Mouse (Mus musculus) neural tube, embryonic 11.5 days (tissue): ENCODE data around the gene Csf1. TPM values are rescaled to one million over a fixed set of nuclear protein-coding genes. Genes with fewer than 3 reads are reported as not detected.
"Not testable (repeated sequence)": the region's sequence is repeated elsewhere in the genome, so short reads cannot be mapped to it uniquely, and the experiment has no call there.

Experiments used
- ATAC-seq: fragments of 200-750 bp; cut with Nextera tagmentation; 2 replicates; pipeline ENCODE4 v1.8.0; 2017; ENCODE audit warnings: moderate number of reproducible peaks, mild to moderate bottlenecking, moderate TSS enrichment, moderate library complexity; ENCODE audit not compliant: insufficient read depth, low FRiP score, low TSS enrichment
- DNase-seq: peaks from one replicate; pipeline ENCODE4 v3.0.0-alpha.2; 2015; ENCODE audit warnings: low spot score
- H3K27ac ChIP-seq: fragments of 300-500 bp; sonication (generic); 2 replicates; pipeline ENCODE4 v1.5.1; 2014; ENCODE audit warnings: low read depth, mild to moderate bottlenecking, low read length
- H3K27me3 ChIP-seq: fragments of 300-500 bp; sonication (generic); 2 replicates; pipeline ENCODE4 v1.6.1; 2014; ENCODE audit warnings: mild to moderate bottlenecking, low read length, mixed read lengths; ENCODE audit not compliant: control insufficient read depth, insufficient read depth
- H3K36me3 ChIP-seq: fragments of 300-500 bp; sonication (generic); 2 replicates; pipeline ENCODE4 v1.6.1; 2014; ENCODE audit warnings: mild to moderate bottlenecking, low read length, moderate library complexity, mixed read lengths; ENCODE audit not compliant: control insufficient read depth, insufficient read depth
- H3K4me1 ChIP-seq: fragments of 300-500 bp; sonication (generic); 2 replicates; pipeline ENCODE4 v1.6.1; 2014; ENCODE audit warnings: low read length, mixed read lengths; ENCODE audit not compliant: control insufficient read depth, insufficient read depth
- H3K4me2 ChIP-seq: fragments of 300-500 bp; sonication (generic); 2 replicates; pipeline ENCODE4 v1.6.1; 2014; ENCODE audit warnings: low read depth, mild to moderate bottlenecking, moderate library complexity
- H3K4me3 ChIP-seq: fragments of 300-500 bp; sonication (generic); 2 replicates; pipeline ENCODE4 v1.5.1; 2014; ENCODE audit warnings: low read depth, low read length
- H3K9ac ChIP-seq: fragments of 300-500 bp; sonication (generic); 2 replicates; pipeline ENCODE4 v1.6.1; 2014; ENCODE audit warnings: mild to moderate bottlenecking, low read length
- H3K9me3 ChIP-seq: fragments of 300-500 bp; sonication (generic); 2 replicates; pipeline ENCODE4 v1.6.1; 2016; ENCODE audit warnings: low read length; ENCODE audit not compliant: control insufficient read depth
- WGBS: fragments of 180-500 bp; shearing (Covaris S2); extraction: QIAGEN DNeasy Blood & Tissue Kit; methylation state at CpG from one replicate; pipeline ENCODE4 v1.1.7; 2014; 5-methylcytosine and 5-hydroxymethylcytosine counted together
- polyA plus RNA-seq: library from polyadenylated mRNA; unstranded; fragments of >200 nt; fragmentation: Nextera tagmentation; extraction: Ambion mirVana; gene quantifications from 2 replicates; pipeline ENCODE4 v1.2.1, GENCODE M21; 2014

The Csf1 gene
- polyA plus RNA-seq, 1 experiment from 2014 or later = 6.0 TPM

DNA sequence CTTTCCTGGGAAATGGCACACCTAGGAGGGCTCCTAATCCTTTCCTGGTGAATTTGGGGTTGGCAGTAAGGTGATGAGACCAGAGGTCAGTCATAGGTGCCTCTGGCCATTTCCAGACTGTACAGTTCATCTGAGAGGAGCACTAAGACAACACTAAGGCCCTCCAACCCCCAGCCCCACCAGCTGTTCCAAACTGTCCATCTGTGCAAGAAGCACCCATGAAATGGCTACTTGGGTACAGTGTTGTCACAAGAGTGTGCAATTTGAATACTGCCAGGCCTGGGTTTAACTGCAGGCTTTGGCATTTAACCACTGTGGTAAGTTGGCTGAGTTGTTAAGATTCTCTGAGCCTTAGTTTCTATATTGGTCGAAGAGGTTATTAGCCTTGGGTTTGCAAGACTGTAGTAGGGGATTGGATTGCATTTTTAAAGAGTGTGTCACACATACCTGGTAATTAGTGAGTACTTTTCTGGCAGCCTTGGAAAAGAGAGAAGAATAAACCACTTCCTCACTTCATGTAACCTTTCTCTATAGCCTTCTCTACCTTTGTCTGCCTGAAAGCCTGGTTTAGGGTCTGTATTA, 22.6 kb downstream of the Csf1 start:
- no peaks in the 10 kb centered on the region for H3K36me3 ChIP-seq
- H3K9me3 ChIP-seq = no peaks in the 10 kb centered on the region
- DNase-seq (no peak), ATAC-seq (no peak)
- no peak overlapping the region for H3K4me3 ChIP-seq
- no peak overlapping the region for H3K9ac ChIP-seq
- 89% methylated on average over 1 of the region's 1 CpGs for WGBS
- H3K4me2 ChIP-seq = no peak overlapping the region
- peaks cover 10% of the 10 kb centered on the region for H3K4me1 ChIP-seq
- no peaks in the 10 kb centered on the region for H3K27me3 ChIP-seq
- no peak overlapping the region for H3K27ac ChIP-seq

DNA sequence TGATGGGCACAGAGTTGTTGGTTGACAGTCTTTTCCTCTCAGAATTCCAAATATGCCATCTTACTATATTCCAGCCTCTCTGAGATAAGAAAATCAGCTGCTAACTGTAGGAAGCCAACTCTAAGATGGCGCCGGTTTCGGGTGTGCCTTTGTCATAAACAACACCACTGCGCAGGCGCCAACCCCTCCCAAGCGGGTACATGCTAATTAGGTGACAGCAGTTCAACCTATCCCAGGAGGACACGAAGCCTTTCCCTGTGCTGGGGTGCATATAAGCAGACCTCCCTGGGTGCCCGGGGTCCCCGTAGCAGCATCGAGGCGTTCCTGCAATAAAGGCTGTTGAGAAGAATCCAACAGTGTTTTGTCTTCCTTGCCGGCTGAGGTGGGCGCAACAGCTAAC, 24.6 kb downstream of the Csf1 start:
- not testable (repeated sequence) for H3K27ac ChIP-seq, H3K9ac ChIP-seq, DNase-seq, H3K4me3 ChIP-seq, H3K36me3 ChIP-seq, H3K4me2 ChIP-seq, ATAC-seq, H3K9me3 ChIP-seq, H3K4me1 ChIP-seq, H3K27me3 ChIP-seq
- 91% methylated on average over 13 of the region's 13 CpGs for WGBS

DNA sequence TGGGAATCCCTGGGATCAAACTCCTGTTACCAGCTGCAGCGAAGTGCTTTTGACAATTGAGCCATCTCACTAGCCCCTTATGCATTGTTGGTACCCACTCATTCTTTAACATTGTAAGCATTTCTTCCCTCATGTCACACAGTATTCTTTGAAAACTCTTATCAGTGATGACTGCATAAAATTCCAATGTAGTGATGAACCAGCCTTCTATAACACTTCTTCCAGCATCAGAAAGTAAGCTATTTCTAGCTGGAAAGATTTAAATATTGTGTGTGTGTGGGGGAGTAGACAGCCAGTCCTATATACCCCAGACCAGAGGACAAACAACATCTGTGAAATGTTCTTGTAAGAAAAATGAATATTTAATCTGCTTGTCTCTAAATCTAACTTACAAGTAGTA, 26.9 kb downstream of the Csf1 start:
- Histone ChIP-seq H3K9me3 (no peaks in the 10 kb centered on the region), H3K4me3 (no peak overlapping the region), H3K4me2 (no peak overlapping the region), H3K27me3 (no peaks in the 10 kb centered on the region), H3K9ac (no peak overlapping the region), H3K36me3 (no peaks in the 10 kb centered on the region), H3K27ac (no peak overlapping the region), H3K4me1 (no peaks in the 10 kb centered on the region)
- WGBS = 72% methylated on average over 1 of the region's 1 CpGs
- DNase-seq (no peak), ATAC-seq (no peak)

DNA sequence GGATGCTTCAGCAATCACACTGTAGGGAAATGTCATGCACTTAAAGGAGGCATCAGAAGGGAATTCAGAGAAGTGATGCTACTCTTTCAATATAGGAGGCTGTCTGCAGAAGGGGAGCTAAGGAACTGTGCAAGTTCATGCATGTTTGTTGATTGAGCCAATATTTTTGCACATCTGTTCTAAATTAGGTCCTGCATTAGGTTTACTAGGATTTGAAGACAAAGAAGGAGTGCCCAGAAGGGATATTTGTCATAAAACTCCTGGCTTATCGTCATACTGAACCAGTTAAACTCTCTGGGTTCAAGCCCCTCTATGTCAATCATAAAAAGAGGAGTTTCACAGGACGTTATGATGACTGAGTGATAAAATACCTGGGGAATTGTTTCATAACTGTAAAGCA, 30.0 kb downstream of the Csf1 start:
- H3K27me3 ChIP-seq = no peaks in the 10 kb centered on the region
- no peak overlapping the region for H3K4me3 ChIP-seq
- 78% methylated on average over 2 of the region's 2 CpGs for WGBS
- H3K4me2 ChIP-seq = no peak overlapping the region
- H3K9me3 ChIP-seq = no peaks in the 10 kb centered on the region
- H3K9ac ChIP-seq = no peak overlapping the region
- no peak overlapping the region for H3K27ac ChIP-seq
- ATAC-seq = no peak
- H3K4me1 ChIP-seq = no peaks in the 10 kb centered on the region
- DNase-seq = no peak
- no peaks in the 10 kb centered on the region for H3K36me3 ChIP-seq

DNA sequence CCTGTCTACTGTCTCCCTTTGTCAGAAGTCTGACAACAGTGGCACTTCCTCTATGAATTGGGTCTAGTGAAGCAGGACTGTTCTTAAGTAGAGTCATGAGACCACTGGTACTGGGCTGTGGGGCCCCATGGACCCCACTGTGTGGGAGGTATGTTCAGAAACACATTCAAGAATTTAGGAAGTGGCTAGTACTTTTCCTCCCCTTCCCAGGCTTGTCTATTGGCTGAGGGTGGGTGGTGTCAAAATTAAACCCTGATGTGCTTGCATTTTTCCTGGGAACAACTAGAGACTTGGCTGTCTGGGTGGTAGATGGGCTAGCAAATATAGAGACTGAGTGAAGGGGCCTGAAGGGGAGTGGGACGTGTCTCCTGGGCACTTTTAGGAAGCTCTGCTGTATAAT, 31.8 kb downstream of the Csf1 start:
- no peak for DNase-seq

DNA sequence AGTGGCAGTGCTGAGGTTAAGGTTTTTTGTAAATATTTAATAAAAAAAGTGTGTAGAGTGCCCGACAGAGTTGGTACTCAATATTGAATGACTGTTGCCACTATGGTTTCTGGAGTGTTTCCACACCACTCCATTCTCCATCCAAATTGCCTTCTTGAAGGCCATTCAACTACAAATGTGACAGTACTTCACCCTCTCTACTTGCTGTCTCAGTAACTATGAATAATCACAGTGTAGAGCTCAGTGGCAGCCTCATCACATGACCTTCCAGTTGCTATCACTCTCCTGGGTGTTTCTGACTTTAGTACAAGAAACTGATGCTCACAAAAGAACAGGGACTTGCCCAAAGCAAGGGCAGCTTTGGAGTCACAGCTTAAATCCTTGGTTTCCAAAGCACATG, 44.3 kb downstream of the Csf1 start:
- H3K27ac ChIP-seq = no peak overlapping the region
- H3K4me1 ChIP-seq = no peaks in the 10 kb centered on the region

More for the DNA sequence above, 31.8 kb downstream of the Csf1 start:
- Histone ChIP-seq H3K9me3 (no peaks in the 10 kb centered on the region), H3K9ac (no peak overlapping the region), H3K4me1 (no peaks in the 10 kb centered on the region), H3K27ac (no peak overlapping the region), H3K4me2 (no peak overlapping the region), H3K4me3 (no peak overlapping the region), H3K27me3 (no peaks in the 10 kb centered on the region), H3K36me3 (no peaks in the 10 kb centered on the region)
- 65% methylated on average over 1 of the region's 1 CpGs for WGBS
- no peak for ATAC-seq

DNA sequence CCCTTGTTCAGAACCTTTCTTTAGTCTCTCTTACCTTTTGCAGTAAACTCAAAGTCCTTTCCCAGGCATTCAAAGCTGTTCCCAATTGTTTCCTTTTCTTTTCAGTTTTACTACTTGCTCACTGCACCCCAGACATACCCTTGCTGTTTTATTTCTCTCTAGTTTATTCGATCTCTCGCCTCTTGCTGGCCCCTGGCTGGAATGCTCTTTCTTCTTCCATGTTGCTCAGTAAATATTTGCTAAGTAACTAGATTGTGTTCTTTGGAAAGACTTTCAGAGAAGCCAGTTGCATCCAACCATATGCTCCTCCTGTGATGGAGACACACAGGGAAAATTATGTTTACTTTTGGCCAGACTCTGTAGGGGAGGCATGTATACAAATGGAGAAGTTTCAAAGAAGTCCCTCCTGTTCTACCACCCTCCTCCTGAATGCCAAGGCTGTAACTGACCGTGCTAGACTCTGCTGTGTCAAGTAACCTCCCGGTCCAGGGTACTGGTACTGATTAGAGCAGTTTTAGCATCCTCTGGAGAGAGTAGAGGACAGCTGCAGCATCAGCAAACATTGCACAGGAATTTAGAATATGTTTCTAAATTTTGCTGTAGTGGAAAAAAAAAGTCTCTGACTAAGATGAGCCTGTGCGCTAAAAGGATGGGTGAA, 45.9 kb downstream of the Csf1 start:
- no peak overlapping the region for H3K9ac ChIP-seq
- no peak overlapping the region for H3K4me3 ChIP-seq
- no peak overlapping the region for H3K27ac ChIP-seq
- no peaks in the 10 kb centered on the region for H3K9me3 ChIP-seq
- H3K27me3 ChIP-seq = no peaks in the 10 kb centered on the region
- H3K4me2 ChIP-seq = no peak overlapping the region
- no peaks in the 10 kb centered on the region for H3K36me3 ChIP-seq
- ATAC-seq = no peak
- no peaks in the 10 kb centered on the region for H3K4me1 ChIP-seq
- WGBS = 37% methylated on average over 5 of the region's 5 CpGs
- DNase-seq = no peak

More for the DNA sequence above, 44.3 kb downstream of the Csf1 start:
- no peaks in the 10 kb centered on the region for H3K27me3 ChIP-seq
- DNase-seq (no peak), ATAC-seq (no peak)
- H3K36me3 ChIP-seq = no peaks in the 10 kb centered on the region
- no peak overlapping the region for H3K4me3 ChIP-seq
- no peak overlapping the region for H3K9ac ChIP-seq
- no peak overlapping the region for H3K4me2 ChIP-seq
- H3K9me3 ChIP-seq = no peaks in the 10 kb centered on the region
- WGBS = 85% methylated on average over 1 of the region's 1 CpGs

DNA sequence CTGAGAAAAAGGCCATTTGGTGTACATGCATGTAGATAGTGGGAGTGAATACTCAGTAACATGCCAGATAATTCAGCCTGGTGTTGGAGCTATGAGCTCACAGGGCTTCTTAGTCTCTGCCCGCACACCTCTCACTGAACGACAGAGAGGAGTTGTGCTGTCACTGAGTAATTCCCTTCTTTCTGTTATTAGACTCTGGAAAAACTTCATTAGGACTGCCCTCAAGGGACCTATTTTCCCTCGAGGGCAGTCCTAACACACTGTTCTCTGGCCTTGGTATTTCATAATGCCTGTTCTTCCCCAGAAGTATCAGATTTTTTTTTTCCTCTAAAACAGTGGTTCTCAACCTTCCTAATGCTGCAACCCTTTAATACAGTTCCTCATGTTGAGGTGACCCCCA, 48.2 kb downstream of the Csf1 start:
- H3K9ac ChIP-seq = no peak overlapping the region
- H3K4me3 ChIP-seq = no peak overlapping the region
- H3K27me3 ChIP-seq = no peaks in the 10 kb centered on the region
- H3K27ac ChIP-seq = no peak overlapping the region
- DNase-seq (no peak), ATAC-seq (no peak)
- H3K36me3 ChIP-seq = no peaks in the 10 kb centered on the region
- no peaks in the 10 kb centered on the region for H3K4me1 ChIP-seq
- H3K4me2 ChIP-seq = no peak overlapping the region
- 58% methylated on average over 3 of the region's 3 CpGs for WGBS
- H3K9me3 ChIP-seq = no peaks in the 10 kb centered on the region

DNA sequence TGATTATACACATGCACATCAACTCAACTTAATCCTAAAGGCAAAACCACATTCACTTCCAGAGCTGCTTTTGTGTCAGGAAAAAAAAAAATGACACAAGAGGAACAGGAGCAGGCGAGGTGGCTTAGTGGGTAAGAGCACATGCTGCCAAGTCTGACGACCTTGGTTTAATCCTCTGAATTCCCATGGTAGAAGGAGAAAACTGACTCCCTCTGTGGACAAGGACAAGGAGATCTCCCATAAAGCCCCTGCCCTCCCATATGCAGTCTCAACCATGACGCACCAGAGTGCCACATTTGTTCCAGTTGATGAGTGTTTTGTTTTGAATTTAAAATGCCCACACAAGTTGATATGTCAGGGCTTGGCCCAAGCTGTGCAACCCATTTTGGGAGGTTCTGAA, 51.1 kb downstream of the Csf1 start:
- 67% methylated on average over 3 of the region's 3 CpGs for WGBS
- Histone ChIP-seq H3K4me1 (no peaks in the 10 kb centered on the region), H3K36me3 (no peaks in the 10 kb centered on the region), H3K9me3 (no peaks in the 10 kb centered on the region), H3K4me2 (no peak overlapping the region), H3K27ac (no peak overlapping the region), H3K27me3 (no peaks in the 10 kb centered on the region), H3K4me3 (no peak overlapping the region), H3K9ac (no peak overlapping the region)
- DNase-seq (no peak), ATAC-seq (no peak)
